Mouse (Mus musculus) embryonic facial prominence, embryonic 14.5 days (tissue): ENCODE data around the gene Tcte1. TPM values are rescaled to one million over a fixed set of nuclear protein-coding genes. Genes with fewer than 3 reads are reported as not detected.

Experiments
- ATAC-seq: fragments of 200-750 bp; cut with Nextera tagmentation; 2 replicates; pipeline ENCODE4 v1.8.0; 2017; ENCODE audit warnings: low read depth, moderate number of reproducible peaks, moderate TSS enrichment
- DNase-seq: peaks from one replicate; pipeline ENCODE4 v3.0.0-alpha.2; 2015; ENCODE audit warnings: low spot score
- H3K27ac ChIP-seq: fragments of 300-500 bp; sonication (generic); replicated peaks from 2 replicates; pipeline ENCODE4 v1.5.1; 2014; ENCODE audit warnings: low read depth, mild to moderate bottlenecking, low read length, moderate library complexity
- H3K27me3 ChIP-seq: fragments of 300-500 bp; sonication (generic); replicated peaks from 2 replicates; pipeline ENCODE4 v1.6.1; 2014; ENCODE audit warnings: low read length; ENCODE audit not compliant: control insufficient read depth, insufficient read depth
- H3K36me3 ChIP-seq: fragments of 300-500 bp; sonication (generic); 2 replicates; pipeline ENCODE4 v1.6.1; 2014; ENCODE audit warnings: low read length, mixed read lengths; ENCODE audit not compliant: control insufficient read depth, insufficient read depth
- H3K4me1 ChIP-seq: fragments of 300-500 bp; sonication (generic); 2 replicates; pipeline ENCODE4 v1.6.1; 2014; ENCODE audit warnings: antibody characterized with exemption, low read length; ENCODE audit not compliant: control insufficient read depth, insufficient read depth
- H3K4me2 ChIP-seq: fragments of 300-500 bp; sonication (generic); 2 replicates; pipeline ENCODE4 v1.6.1; 2014; ENCODE audit warnings: low read depth, mild to moderate bottlenecking, low read length, moderate library complexity, mixed read lengths
- H3K4me3 ChIP-seq: fragments of 300-500 bp; sonication (generic); 2 replicates; pipeline ENCODE4 v1.5.1; 2014; ENCODE audit warnings: low read depth, mild to moderate bottlenecking, low read length
- H3K9ac ChIP-seq: fragments of 300-500 bp; sonication (generic); 2 replicates; pipeline ENCODE4 v1.6.1; 2014; ENCODE audit warnings: low read depth, mild to moderate bottlenecking, low read length, moderate library complexity, mixed read lengths
- H3K9me3 ChIP-seq: fragments of 300-500 bp; sonication (generic); 2 replicates; pipeline ENCODE4 v1.6.1; 2016; ENCODE audit warnings: low read length; ENCODE audit not compliant: control insufficient read depth
- WGBS: fragments of 180-500 bp; shearing (Covaris S2); extraction: QIAGEN DNeasy Blood & Tissue Kit; methylation state at CpG from one replicate; pipeline ENCODE4 v1.1.7; 2014; 5-methylcytosine and 5-hydroxymethylcytosine counted together
- polyA plus RNA-seq: library from polyadenylated mRNA; unstranded; fragments of >200 nt; fragmentation: Nextera tagmentation; extraction: Ambion mirVana; gene quantifications from 2 replicates; pipeline ENCODE4 v1.2.1, GENCODE M21; 2014

Gene Tcte1
- polyA plus RNA-seq, 1 experiment from 2014 or later: 2.7 TPM

- no peak overlapping the region for H3K9ac ChIP-seq
- peaks cover 22% of the 10 kb centered on the region for H3K27me3 ChIP-seq
- DNase-seq: peak; percentile 35
- no peak overlapping the region for H3K27ac ChIP-seq
- 12% methylated on average over 5 of the region's 5 CpGs for WGBS
- H3K4me2 ChIP-seq: no peak overlapping the region
- H3K9me3 ChIP-seq: no peaks in the 10 kb centered on the region
- no peaks in the 10 kb centered on the region for H3K36me3 ChIP-seq
- ATAC-seq: no peak
- no peak overlapping the region for H3K4me3 ChIP-seq
- no peaks in the 10 kb centered on the region for H3K4me1 ChIP-seq
These were observed 13.0 kb downstream of the Tcte1 start for GRCm38 (mm10) chr17:45536264-45536663.

DNA sequence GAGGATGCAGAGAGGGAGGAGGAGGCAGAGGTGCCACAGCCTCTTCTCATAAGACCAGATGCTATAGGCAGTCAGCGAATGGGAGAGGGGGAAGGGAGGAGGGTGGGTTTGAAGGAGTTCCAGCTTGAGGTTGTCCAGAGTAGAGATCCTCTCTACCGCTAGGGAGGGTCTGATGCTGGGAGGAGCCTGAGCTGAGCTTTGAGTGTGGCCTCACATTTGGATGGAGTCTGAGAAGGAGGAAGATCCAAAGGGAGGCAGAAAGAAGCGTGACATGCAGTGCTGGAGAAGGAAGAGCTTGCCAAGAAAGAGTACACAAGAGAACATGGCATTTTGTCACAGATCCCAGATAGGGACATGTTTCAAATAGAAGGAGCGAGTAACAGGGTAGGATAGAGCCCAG, 15.2 kb downstream of the Tcte1 start:
- Histone ChIP-seq H3K4me3 (no peak overlapping the region), H3K27ac (no peak overlapping the region), H3K27me3 (peaks cover 19% of the 10 kb centered on the region), H3K9ac (no peak overlapping the region), H3K4me1 (no peaks in the 10 kb centered on the region), H3K4me2 (no peak overlapping the region), H3K36me3 (no peaks in the 10 kb centered on the region), H3K9me3 (no peaks in the 10 kb centered on the region)
- DNase-seq: no peak
- ATAC-seq: no peak
- 69% methylated on average over 4 of the region's 4 CpGs for WGBS

DNA sequence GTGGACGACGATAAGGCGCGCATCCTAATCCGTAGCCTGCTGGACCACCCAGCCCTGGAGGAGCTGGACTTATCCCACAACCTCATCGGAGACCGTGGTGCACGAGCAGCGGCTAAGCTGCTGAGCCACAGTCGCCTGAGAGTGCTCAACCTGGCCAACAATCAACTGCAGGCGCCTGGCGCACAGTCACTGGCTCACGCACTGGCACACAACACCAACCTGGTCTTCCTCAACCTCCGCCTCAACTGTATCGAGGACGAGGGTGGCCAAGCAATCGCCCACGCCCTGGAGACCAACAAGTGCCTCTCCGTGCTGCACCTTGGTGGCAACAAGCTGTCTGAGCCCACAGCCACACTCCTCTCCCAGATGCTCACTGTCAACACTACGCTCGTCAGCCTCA, 16.4 kb downstream of the Tcte1 start:
- Histone ChIP-seq H3K4me3 (no peak overlapping the region), H3K9me3 (no peaks in the 10 kb centered on the region), H3K36me3 (peaks cover 7% of the 10 kb centered on the region; the same call in 1 of the 2 replicates), H3K4me1 (peaks cover 5% of the 10 kb centered on the region; the same call in 1 of the 2 replicates), H3K9ac (no peak overlapping the region), H3K27me3 (peaks cover 30% of the 10 kb centered on the region), H3K4me2 (no peak overlapping the region), H3K27ac (no peak overlapping the region)
- DNase-seq: no peak
- ATAC-seq: no peak
- 74% methylated on average over 21 of the region's 21 CpGs for WGBS

GRCm38 (mm10) chr17:45542129-45542528, 18.9 kb downstream of the Tcte1 start:
- Histone ChIP-seq H3K4me3 (no peak overlapping the region), H3K4me1 (peaks cover 5% of the 10 kb centered on the region; the same call in 1 of the 2 replicates), H3K27ac (no peak overlapping the region), H3K36me3 (peaks cover 20% of the 10 kb centered on the region), H3K4me2 (no peak overlapping the region), H3K9ac (no peak overlapping the region), H3K27me3 (peaks cover 51% of the 10 kb centered on the region), H3K9me3 (no peaks in the 10 kb centered on the region)
- no peak for ATAC-seq
- DNase-seq: no peak
- 26% methylated on average over 6 of the region's 6 CpGs for WGBS

DNA sequence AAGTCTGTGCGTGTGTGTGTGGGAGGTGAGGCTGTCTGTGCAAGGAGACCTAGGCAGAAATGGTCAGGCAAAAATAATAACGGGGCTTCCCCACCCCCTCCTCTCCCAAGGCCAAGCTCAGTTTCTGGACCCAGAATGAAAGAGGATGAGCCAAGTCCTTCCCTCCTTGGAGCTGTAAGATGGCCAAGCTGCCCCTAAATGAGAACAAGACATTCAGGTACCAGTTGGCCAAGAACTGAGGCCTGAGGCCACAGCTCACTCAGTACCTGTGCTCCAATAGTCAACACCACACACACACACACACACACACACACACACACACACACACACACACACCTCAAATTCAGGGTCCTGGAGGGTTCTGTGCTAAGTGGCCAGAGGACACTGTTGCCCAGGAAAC, 19.5 kb downstream of the Tcte1 start:
- 77% methylated on average over 2 of the region's 2 CpGs for WGBS

GRCm38 (mm10) chr17:45543115-45543514, 19.9 kb downstream of the Tcte1 start:
- ATAC-seq: no peak
- WGBS: 39% methylated on average over 1 of the region's 1 CpGs
- Histone ChIP-seq H3K27me3 (peaks cover 61% of the 10 kb centered on the region), H3K27ac (no peak overlapping the region), H3K9ac (no peak overlapping the region), H3K36me3 (peaks cover 20% of the 10 kb centered on the region), H3K4me1 (peaks cover 5% of the 10 kb centered on the region; the same call in 1 of the 2 replicates), H3K9me3 (no peaks in the 10 kb centered on the region), H3K4me3 (no peak overlapping the region), H3K4me2 (no peak overlapping the region)
- no peak for DNase-seq

More for the DNA sequence above, 19.5 kb downstream of the Tcte1 start:
- DNase-seq: no peak
- no peaks in the 10 kb centered on the region for H3K9me3 ChIP-seq
- peaks cover 56% of the 10 kb centered on the region for H3K27me3 ChIP-seq
- no peak overlapping the region for H3K4me2 ChIP-seq
- no peak overlapping the region for H3K4me3 ChIP-seq
- peaks cover 20% of the 10 kb centered on the region for H3K36me3 ChIP-seq
- ATAC-seq: no peak
- H3K9ac ChIP-seq: no peak overlapping the region
- H3K4me1 ChIP-seq: peaks cover 5% of the 10 kb centered on the region; the same call in 1 of the 2 replicates
- no peak overlapping the region for H3K27ac ChIP-seq

- 14% methylated on average over 21 of the region's 24 CpGs for WGBS
- Histone ChIP-seq H3K4me3 (no peak overlapping the region), H3K4me1 (peaks cover 5% of the 10 kb centered on the region; the same call in 1 of the 2 replicates), H3K27ac (no peak overlapping the region), H3K9me3 (no peaks in the 10 kb centered on the region), H3K36me3 (peaks cover 20% of the 10 kb centered on the region), H3K9ac (no peak overlapping the region), H3K27me3 (peaks cover 61% of the 10 kb centered on the region), H3K4me2 (peak overlapping the region; percentile 44)
- ATAC-seq: no peak
- peak; percentile 58 for DNase-seq
These were observed 21.0 kb downstream of the Tcte1 start for GRCm38 (mm10) chr17:45544001-45544872.

DNA sequence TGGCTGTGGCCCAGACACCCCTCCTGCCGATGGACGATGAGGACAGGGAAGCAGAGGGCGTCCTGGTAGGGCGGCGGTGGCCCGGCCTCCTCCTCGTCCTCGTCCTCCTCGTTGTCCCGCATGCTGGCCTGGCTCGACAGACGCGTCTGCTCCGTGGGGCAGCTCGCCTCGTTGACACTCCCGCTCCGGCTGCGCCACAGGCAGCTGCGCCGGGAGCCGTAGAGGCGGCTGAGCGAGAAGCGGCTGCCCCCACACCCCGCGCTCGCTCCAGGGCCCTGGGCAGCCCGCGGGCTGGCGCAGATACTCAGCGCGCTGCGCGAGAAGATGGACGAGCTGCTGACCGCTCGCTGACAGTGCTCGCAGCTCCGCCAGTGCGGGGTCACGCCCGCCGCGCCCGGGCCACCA, 21.6 kb downstream of the Tcte1 start:
- peaks cover 55% of the 10 kb centered on the region for H3K27me3 ChIP-seq

More for the DNA sequence above, 21.6 kb downstream of the Tcte1 start:
- H3K27ac ChIP-seq: no peak overlapping the region
- no peak overlapping the region for H3K9ac ChIP-seq
- ATAC-seq: no peak
- H3K9me3 ChIP-seq: no peaks in the 10 kb centered on the region
- peak overlapping the region; percentile 18 for H3K4me3 ChIP-seq
- 27% methylated on average over 22 of the region's 46 CpGs for WGBS
- peaks cover 5% of the 10 kb centered on the region; the same call in 1 of the 2 replicates for H3K4me1 ChIP-seq
- H3K4me2 ChIP-seq: peak overlapping the region; percentile 44
- peaks cover 20% of the 10 kb centered on the region for H3K36me3 ChIP-seq
- DNase-seq: no peak
